Mouse (Mus musculus) lung, postnatal 10 days (tissue): Measurements from ENCODE around the gene Csrp3.

ENCODE experiments used
- DNase-seq: peaks from one replicate; pipeline ENCODE4 v3.0.0; 2021

The Csrp3 gene

GRCm38 (mm10) chr7:48825170-48825569 lies 22.7 kb downstream of the Csrp3 start:
- DNase-seq: no peak

GRCm38 (mm10) chr7:48824671-48825070 lies 23.2 kb downstream of the Csrp3 start:
- no peak for DNase-seq

GRCm38 (mm10) chr7:48823621-48824020 lies 24.2 kb downstream of the Csrp3 start:
- DNase-seq: no peak

- no peak for DNase-seq
These were observed 26.2 kb downstream of the Csrp3 start for GRCm38 (mm10) chr7:48821654-48822053.

- no peak for DNase-seq
These were observed 34.2 kb downstream of the Csrp3 start for GRCm38 (mm10) chr7:48813594-48813993.

- peak; percentile 36 for DNase-seq
These were observed 35.5 kb downstream of the Csrp3 start for GRCm38 (mm10) chr7:48812358-48812757.

GRCm38 (mm10) chr7:48810652-48811051 lies 37.2 kb downstream of the Csrp3 start:
- no peak for DNase-seq

GRCm38 (mm10) chr7:48806587-48806986 lies 41.2 kb downstream of the Csrp3 start:
- DNase-seq: no peak

GRCm38 (mm10) chr7:48803381-48803780 lies 44.5 kb downstream of the Csrp3 start:
- DNase-seq: no peak

GRCm38 (mm10) chr7:48795130-48795529 lies 52.7 kb downstream of the Csrp3 start:
- DNase-seq: no peak

GRCm38 (mm10) chr7:48791412-48791811 lies 56.4 kb downstream of the Csrp3 start:
- DNase-seq: no peak

GRCm38 (mm10) chr7:48790117-48790516 lies 57.7 kb downstream of the Csrp3 start:
- no peak for DNase-seq

GRCm38 (mm10) chr7:48788851-48789572 lies 58.8 kb downstream of the Csrp3 start, which contains the start of gene Zdhhc13:
Zdhhc13 (plus strand) TSS chr7:48789003.
- DNase-seq: peak; percentile 96

GRCm38 (mm10) chr7:48788348-48788747 lies 59.5 kb downstream of the Csrp3 start:
- peak; percentile 4 for DNase-seq

- no peak for DNase-seq
These were observed 62.9 kb downstream of the Csrp3 start for GRCm38 (mm10) chr7:48784773-48785523.

- DNase-seq: no peak
These were observed 65.4 kb downstream of the Csrp3 start for GRCm38 (mm10) chr7:48782432-48782831.
